Mouse (Mus musculus) adrenal gland, postnatal 14 days (tissue): ENCODE measurements around the gene Ankfy1. TPM values are rescaled to one million over a fixed set of nuclear protein-coding genes. Genes with fewer than 3 reads are reported as not detected.

ENCODE experiments used
- DNase-seq: peaks from one replicate; pipeline ENCODE4 v3.0.0; 2021; ENCODE audit warnings: mixed read lengths
- microRNA-seq, 2 experiments: library from miRNA; unstranded; fragments of <30 nt; microRNA quantifications; one replicate each; pipeline ENCODE4 v1.2.0; 2021
- total RNA-seq: library from RNA; stranded (reverse); gene quantifications from 2 replicates; pipeline ENCODE4 v1.2.3, GENCODE M21; 2021

The Ankfy1 gene
- total RNA-seq, 1 experiment from 2014 or later = 35.6 TPM

DNA sequence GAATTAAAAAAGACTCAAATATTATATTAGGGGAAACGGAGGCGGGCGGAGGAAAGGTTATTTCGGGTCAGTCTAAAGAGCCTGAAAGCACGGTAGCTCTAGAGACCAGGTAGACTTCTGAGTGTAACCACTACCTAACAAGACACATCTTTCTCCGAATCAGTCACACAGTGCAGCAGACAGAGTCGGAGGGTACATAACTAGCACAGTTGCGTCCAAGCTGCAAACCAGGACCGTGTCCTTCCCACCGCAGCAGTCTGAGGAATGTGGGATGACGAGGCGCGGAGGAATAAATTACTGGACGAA is 105.3 kb downstream of the Ankfy1 start:
- no peak for DNase-seq

DNA sequence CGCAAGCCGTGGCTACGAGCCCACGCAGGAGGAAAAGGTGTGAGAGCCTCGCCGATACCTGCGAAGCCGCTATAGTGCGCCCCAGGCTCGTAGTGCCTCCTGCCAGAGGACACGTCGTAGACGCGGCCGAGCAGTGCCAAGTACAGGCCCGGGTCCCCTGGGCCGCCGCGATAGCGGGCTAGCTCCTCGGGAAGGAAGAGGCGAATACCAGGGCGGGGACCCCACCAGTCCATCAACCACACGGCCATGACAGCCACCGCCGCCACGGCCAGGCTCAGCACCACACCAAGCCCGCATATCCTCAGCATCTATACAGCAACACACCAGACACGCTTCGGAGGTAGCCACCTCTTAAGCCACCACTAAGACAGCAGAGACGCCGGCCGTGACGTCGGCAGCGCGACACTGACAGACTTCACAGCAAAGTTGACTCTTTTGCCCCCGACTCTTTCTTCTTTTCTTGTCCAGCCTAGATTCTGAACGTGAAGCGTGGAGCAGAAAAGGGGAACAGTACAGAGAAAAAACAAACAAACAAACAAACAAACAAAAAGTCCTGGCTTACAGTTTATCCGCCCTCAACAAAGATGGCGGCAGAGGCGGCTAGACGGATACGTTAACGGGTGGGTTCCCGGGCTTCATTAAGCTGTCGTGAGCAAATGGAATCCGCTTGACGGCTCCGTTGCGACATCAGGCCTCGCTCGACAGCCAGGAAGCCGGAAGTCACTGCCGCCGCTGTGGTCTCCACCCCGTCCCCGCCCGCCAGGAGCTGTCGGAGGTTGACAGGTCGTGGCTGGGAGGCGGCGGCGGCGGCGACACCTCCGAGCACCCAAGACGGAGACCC is 105.9 kb downstream of the Ankfy1 start, which contains the start of the genes Cyb5d2 and Zzef1:
Cyb5d2 (minus strand) TSS at position 688 of the 841 bp plus-strand sequence.
Zzef1 (plus strand) TSS at position 772 of the 841 bp plus-strand sequence.
- DNase-seq = peak; percentile 97

DNA sequence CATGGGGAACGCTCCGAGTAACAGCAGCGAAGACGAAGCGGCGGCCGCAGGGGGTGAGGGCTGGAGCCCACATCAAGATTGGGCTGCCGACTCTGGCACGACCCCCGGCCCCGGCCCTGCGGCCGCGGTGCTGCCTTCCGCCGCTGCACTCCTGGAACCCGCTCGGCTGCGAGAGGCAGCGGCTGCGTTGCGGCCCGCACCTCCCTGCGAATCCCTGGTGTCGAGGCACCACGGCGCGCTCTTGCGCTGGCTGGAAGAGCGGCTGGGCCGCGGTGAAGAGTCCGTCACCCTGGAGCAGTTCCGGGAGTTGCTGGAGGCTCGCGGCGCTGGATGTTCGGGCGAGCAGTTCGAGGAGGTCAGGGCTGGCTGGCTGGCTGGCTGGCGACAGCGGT is 106.5 kb downstream of the Ankfy1 start:
- peak; percentile 63 for DNase-seq

DNA sequence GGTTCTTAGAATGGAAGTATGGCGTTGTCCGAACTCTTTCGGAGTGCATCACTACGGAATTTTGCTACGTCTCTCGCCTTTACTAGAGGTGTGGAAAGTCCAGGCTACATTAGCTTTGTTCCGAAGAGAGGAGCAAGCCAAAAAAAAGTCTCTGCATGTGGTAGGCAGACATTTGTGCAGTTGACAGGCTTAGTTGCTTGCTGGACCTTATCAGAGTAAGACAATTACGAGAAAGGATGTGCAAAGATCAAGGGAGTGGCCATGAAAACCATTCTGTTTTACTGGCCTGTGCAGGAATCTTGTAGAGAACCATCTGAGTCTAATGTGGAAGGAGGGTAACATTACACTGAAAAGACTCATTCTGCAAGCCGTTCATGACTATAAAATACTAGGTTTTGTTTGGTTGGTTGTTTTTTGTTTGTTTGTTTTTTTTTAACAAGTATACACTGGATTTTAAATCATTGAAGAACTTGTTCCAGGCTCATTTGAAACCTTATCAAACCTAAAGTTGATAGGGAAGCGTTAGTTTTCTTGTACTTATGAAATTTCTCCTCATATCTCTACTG is 107.0 kb downstream of the Ankfy1 start:
- DNase-seq = no peak

DNA sequence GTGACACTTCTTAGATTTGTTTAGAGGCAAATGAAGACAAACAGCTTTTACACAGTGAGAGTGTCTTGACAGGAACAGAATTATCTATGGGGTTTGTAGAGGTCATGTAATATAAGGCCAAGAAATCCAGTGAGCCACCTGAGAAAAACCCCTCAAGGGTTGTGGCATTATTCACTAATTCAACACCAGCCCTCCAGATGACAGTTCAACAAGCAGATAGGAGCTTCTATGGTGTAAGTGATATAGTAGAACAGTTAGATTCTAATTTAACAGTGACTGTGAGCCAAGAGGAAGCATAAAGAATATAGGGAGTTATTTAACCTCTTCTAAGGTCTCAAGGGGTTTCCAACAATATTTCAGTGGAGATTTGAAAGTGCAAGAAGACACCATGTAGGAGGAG is 108.3 kb downstream of the Ankfy1 start:
- DNase-seq = no peak

DNA sequence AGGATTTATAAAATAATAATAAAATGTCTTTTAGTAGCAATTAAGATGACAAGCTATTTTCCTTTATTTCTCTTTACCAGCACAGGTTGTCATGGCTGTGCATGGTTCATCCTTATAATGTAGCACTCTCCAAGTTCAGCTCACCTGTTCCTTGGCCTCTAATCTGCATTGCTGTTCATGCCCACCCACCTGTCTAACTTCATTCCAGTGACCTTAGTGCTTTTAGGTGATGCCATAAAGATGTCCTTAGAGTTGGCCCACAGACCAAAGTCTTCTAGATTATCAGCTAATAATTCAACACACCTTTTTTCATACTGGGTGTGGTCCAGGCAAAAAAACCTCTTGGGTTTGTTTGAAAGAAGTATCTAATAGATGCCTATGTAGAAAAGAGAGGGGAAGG is 111.4 kb downstream of the Ankfy1 start:
- no peak for DNase-seq

DNA sequence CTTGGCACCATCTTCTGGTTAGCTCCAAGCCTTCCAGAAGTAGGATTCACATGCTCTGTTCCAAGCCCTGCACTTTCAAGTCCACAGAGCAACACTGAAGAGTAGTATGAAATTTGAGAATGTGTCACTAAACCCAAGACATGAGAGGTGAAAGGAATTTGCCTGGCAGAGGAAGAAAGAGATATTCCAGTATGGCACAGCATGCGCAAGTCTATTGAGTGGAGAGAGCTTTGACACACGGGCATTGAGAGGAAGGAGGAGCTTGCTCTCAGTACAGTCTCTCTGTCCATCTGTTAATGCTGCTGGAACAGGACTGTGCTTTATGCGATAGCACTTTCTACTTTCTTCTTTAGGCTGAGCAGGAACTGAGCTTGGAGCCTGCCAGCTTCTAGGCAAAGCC is 113.2 kb downstream of the Ankfy1 start:
- no peak for DNase-seq

DNA sequence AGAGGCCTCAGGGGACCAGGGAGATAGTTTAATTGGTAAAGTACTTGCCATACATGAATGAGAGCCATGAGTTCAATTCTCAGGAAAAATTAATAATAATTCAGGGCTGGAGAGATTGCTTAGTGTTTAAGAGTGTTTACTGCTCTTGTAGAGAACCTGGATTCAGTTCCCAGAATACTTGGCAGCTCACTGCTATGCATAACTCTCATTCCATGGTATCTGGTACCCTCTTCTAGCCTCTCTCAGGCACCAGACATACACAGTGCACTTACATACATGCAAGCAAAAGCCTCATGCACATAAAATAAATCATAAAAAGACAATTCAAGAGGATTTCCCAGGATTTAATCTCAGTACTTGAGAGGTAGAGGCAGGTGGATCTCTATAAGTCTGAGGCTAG is 114.8 kb downstream of the Ankfy1 start:
- no peak for DNase-seq

DNA sequence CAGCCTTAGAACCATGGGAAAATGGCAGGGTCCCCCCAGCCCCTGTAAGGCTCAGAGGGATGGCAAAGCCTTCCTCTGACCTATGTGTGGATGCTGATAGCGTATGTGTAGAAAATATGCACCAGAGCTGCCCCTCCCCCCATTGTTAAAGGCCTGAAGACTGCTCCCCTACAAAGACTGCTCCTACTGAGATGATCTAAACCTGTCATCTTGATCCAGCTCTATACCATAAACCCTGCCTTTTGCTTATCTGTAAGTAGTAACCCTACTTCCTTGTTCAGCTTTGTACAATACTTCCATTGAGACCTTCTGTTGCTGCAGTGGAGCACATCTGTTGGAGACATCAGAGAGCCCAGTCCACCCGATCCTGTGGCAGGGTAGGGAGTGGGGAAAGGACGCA is 115.4 kb downstream of the Ankfy1 start:
- DNase-seq = no peak

DNA sequence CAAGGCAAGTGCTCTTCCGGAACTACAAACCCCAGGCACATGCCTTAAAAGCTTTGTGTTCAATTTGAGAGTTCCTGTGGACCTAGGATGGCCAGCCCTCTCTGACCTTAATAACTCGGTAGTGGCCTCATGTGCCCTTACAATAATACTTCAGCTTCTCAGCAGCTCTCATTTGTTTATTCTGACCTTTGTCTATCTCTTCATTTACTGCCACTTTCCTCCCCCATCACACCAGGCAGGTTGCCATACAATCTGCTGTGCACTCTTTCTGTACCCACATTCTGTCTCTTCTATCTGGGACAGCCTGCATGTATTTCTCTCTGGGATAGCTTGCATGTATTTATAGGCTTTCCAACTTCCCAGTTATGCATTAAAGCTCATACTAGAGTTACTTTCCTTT is 116.8 kb downstream of the Ankfy1 start:
- no peak for DNase-seq

DNA sequence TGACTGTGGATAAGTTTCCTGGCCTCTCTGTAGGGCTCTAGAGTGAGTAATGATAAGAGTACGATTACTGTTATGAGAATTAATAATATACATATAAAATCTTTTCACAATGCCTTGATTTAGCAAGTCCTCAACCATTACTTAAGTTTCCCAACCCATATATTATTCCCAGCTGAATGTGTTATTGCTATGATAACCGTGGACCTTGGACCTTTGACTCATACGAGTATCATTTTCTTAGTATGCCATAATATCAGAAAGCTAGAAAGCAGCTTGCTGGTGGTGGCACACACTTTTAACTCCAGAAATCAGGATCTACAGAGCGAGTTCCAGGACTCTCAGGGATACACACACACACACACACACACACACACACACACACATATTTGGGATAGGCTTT is 118.2 kb downstream of the Ankfy1 start:
- DNase-seq = no peak

DNA sequence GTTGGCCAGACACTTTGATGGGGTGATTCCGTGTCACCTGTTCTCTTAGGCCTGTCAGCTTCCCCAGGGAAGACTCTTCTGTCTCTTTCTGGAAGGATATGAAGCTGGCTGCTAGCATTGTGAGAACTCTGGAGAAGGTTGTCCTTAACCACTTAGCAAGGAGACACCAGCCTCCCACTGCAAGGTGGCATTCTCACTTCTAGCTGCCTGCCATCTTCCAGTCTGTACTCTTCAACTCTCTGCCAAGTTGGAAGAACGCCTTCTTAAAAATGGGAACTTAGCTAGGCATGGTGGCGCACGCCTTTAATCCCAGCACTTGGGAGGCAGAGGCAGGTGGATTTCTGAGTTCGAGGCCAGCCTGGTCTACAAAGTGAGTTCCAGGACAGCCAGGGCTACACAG is 123.9 kb downstream of the Ankfy1 start:
- DNase-seq = no peak

DNA sequence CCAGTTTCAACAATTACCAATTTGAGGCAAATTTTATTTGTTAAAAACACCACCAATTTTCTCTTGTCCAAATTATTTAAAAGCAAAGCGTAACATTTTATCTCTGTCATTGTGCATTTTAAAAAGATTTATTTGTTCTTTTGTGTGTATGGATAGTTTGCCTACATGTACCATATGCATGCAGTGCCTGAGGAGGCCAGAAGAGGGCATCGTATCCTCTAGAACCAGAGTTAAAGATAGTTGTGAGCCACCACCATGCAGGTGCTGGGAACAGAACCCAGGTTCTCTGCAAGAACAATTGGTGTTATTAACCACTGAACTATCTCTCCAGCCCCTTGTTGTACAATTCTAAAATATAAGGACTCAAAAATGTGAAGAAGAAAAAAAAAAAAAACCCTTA is 124.4 kb downstream of the Ankfy1 start:
- DNase-seq = no peak

DNA sequence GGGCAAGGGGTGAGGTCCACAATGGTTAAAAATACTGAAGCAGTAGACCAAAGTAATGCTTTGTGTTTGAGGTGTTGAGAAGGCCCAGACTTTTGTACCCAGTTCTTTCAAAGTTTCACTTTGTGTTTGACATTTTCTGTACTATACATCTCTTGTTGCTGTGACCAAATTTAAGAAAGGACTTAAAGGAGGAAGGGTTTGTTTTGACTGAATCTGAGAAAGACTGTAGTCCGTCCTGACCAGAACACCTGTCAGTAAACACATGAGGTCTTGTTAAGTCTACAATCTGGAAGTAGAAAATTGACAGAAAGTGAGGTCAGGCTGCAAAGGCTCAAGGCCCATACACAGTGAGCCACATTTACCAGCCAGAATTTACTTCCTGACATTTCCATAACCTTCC is 127.1 kb downstream of the Ankfy1 start:
- DNase-seq = no peak

DNA sequence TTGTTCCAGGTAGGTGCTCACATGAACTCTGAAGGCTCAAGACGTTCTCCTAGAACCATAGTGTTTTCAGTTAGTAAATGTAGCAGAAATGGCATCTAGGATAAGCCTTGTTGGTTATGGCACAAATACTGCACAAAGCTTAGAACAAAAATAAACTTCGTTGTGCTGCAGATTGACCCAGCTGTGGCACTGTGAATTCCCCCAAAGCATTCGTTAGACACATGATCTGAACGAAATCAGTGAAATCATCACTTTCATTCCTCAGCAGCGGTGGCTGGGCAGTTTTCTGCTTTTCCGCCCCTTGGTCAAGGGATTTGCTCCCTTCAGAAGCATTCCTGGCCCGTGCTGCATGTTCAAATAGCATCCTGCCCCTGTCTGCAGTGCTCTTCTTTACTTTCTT is 128.3 kb downstream of the Ankfy1 start:
- DNase-seq = no peak

DNA sequence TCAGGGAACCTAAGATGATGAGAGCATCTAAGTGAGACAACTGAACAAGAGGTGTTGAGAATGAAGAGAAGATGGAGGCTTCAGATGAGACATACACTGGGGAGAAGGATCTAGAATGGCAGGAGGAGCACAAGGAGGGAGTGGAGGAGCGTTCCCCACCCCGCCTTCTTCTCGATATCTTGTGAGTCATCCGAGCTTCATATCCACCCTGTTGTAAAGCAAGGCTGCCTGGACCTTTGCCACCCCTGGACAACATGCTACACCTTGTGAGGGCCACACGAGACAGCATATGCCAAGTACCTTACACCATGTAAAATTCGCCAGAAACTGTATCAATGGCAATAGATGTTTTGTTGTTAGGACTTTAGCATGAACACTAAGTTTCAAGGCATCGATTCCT is 131.2 kb downstream of the Ankfy1 start:
- no peak for DNase-seq

Small RNA genes lying within 50 kb of the gene (microRNA-seq; reads per million reads assigned to microRNA genes)
- 0 reads per million in 2 experiments for gene Gm25678

Other genes with a start within 250 kb of the Ankfy1 start
- gene Mybbp1a, start 248.7 kb upstream of the Ankfy1 start, total RNA-seq = 85.6 and 101 TPM in 2 replicates
- 6.9 and 13.1 TPM in 2 replicates for gene Spns2, start 200.1 kb upstream of the Ankfy1 start, total RNA-seq
- 0.15 and 0.49 TPM in 2 replicates for gene Spns3, start 139.5 kb upstream of the Ankfy1 start, total RNA-seq
- 44.8 and 46.8 TPM in 2 replicates for gene Ube2g1, start 82.7 kb upstream of the Ankfy1 start, total RNA-seq
- 14.2 and 14.5 TPM in 2 replicates for gene Cyb5d2, start 106.1 kb downstream of the Ankfy1 start, total RNA-seq
- 32.3 and 38.2 TPM in 2 replicates for gene Zzef1, start 106.2 kb downstream of the Ankfy1 start, total RNA-seq